Mouse (Mus musculus) adrenal gland, postnatal 0 days (tissue): ENCODE measurements around the gene Spryd4. TPM values are rescaled to one million over a fixed set of nuclear protein-coding genes. Genes with fewer than 3 reads are reported as not detected.

ENCODE experiments used
- polyA plus RNA-seq: library from polyadenylated mRNA; unstranded; fragments of >200 nt; fragmentation: Nextera tagmentation; extraction: Ambion mirVana; gene quantifications from 2 replicates; pipeline ENCODE4 v1.2.1, GENCODE M21; 2015

Gene Spryd4
- polyA plus RNA-seq = 23.9 and 27.8 TPM in 2 replicates

GRCm38 (mm10) chr10:128211390-128212108 lies at the start of gene Spryd4:
Gene Spryd4, minus strand, starts transcription at chr10:128211807.

GRCm38 (mm10) chr10:128253677-128254255 lies 42.2 kb upstream of the Spryd4 start, which contains the start of gene Apon:
Gene Apon, plus strand, starts transcription at chr10:128254096.

DNA sequence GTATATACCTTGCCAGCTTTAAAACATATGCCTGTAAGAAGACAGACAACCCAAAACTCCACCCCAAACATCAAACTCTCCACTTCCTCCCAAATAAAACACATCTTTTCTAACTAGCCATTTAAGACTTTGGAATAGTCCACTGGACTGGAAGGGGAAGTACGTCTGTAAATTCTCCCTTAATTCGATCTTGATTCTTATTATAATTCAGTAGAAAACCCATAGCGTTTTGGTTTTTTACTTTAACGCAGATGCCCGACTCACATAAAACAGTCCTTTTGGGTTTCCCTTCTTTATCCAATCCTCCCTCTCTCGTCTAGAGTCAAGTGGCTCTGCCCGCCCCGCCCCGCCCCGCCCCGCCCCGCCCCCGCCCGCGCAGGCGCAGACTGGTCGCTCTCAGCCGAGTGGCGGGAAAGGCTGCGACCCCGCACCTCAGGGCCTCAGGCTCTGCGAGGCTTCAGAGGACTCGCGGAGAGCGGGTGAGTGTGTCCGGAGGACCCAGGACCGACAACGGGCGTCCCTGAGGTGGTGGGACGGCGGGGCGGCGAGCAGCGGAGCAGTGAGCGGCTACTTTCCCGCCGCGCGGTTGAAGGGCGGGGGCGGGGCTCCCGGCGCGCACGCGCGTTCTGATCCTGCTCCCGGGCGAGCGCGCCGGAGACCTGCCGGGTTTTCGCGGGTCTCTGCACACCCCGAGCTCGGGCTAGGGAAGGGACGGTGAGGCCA lies 20.3 kb upstream of the Spryd4 start, which contains the start of gene Timeless:
Gene Timeless (plus strand): TSS at position 369 of the 723 bp plus-strand sequence.

GRCm38 (mm10) chr10:128225538-128225937 lies 13.9 kb upstream of the Spryd4 start, which contains the start of gene Mip:
Gene Mip, plus strand, starts transcription at chr10:128225838.

DNA sequence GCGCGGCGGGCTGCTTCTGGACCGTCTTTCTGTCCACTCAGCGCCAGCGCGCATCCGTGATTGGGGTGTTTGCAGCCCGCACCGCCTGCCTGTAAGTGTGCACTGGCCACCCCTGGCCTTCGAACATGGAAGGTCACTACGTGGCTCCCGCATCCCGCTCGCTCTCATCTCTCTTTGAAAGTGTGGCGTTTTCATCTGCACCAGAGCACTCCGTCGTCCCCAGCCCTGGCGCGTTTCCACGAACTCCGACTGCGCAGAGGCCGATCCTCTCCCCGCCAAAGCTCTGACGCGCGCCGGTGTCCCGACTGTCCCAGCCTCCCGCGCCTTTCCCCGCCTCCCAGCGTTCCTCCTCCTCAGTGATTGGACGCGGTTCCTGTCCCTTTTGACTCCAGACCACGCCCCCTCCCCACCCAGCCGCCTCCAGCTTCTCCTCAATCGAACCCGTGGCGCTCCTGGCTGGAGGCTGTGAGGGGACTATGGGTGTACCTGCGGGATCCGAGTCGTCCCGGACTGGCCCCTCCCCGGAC lies 17.5 kb downstream of the Spryd4 start, which contains the start of gene Gls2:
Gene Gls2 (plus strand): TSS at position 434 of the 527 bp plus-strand sequence.

GRCm38 (mm10) chr10:128179989-128180388 lies 31.6 kb downstream of the Spryd4 start, which contains the start of gene Rbms2:
Gene Rbms2, minus strand, starts transcription at chr10:128180297.

Other genes starting within 250 kb of the Spryd4 start
- gene Hsd17b6, start 204.2 kb downstream of the Spryd4 start, polyA plus RNA-seq = 0.28 and 1.3 TPM in 2 replicates
- gene Prim1, start 196.6 kb downstream of the Spryd4 start, polyA plus RNA-seq = 30.2 and 33.2 TPM in 2 replicates
- gene Naca, start 176.2 kb downstream of the Spryd4 start, polyA plus RNA-seq = 713 and 807 TPM in 2 replicates
- gene Ptges3, start 152.9 kb downstream of the Spryd4 start, polyA plus RNA-seq = 289 and 319 TPM in 2 replicates
- gene Atp5b, start 128.5 kb downstream of the Spryd4 start, polyA plus RNA-seq = 1,494 and 2,088 TPM in 2 replicates
- gene Baz2a, start 120.2 kb downstream of the Spryd4 start, polyA plus RNA-seq = 7.6 and 11.3 TPM in 2 replicates
- gene Rbms2, start 31.5 kb downstream of the Spryd4 start, polyA plus RNA-seq = 23.6 and 24.9 TPM in 2 replicates
- 2.2 and 2.7 TPM in 2 replicates for gene Gls2, start 17.4 kb downstream of the Spryd4 start, polyA plus RNA-seq
- not detected in 2 replicates for gene Mip, start 14.0 kb upstream of the Spryd4 start, polyA plus RNA-seq
- 14.5 and 19.1 TPM in 2 replicates for gene Timeless, start 20.3 kb upstream of the Spryd4 start, polyA plus RNA-seq
- 0.97 and 1.8 TPM in 2 replicates for gene Apon, start 42.3 kb upstream of the Spryd4 start, polyA plus RNA-seq
- 60.4 and 84.4 TPM in 2 replicates for gene Apof, start 56.9 kb upstream of the Spryd4 start, polyA plus RNA-seq
- 14.1 and 24.5 TPM in 2 replicates for gene Stat2, start 58.8 kb upstream of the Spryd4 start, polyA plus RNA-seq
- gene Il23a, start 86.9 kb upstream of the Spryd4 start, polyA plus RNA-seq = 0.14 and 0.21 TPM in 2 replicates
- gene Pan2, start 91.5 kb upstream of the Spryd4 start, polyA plus RNA-seq = 10.9 and 16.2 TPM in 2 replicates
- gene Cnpy2, start 110.7 kb upstream of the Spryd4 start, polyA plus RNA-seq = 400 and 428 TPM in 2 replicates
- gene Cs, start 125.9 kb upstream of the Spryd4 start, polyA plus RNA-seq = 71.7 and 98.5 TPM in 2 replicates
- 18.7 and 34.1 TPM in 2 replicates for gene Coq10a, start 157.2 kb upstream of the Spryd4 start, polyA plus RNA-seq
- gene Ankrd52, start 165.3 kb upstream of the Spryd4 start, polyA plus RNA-seq = 6.2 and 9.2 TPM in 2 replicates
- 1.5 and 1.7 TPM in 2 replicates for gene Slc39a5, start 189.4 kb upstream of the Spryd4 start, polyA plus RNA-seq
- 66.1 and 77.6 TPM in 2 replicates for gene Nabp2, start 199.7 kb upstream of the Spryd4 start, polyA plus RNA-seq
- gene Rnf41, start 199.8 kb upstream of the Spryd4 start, polyA plus RNA-seq = 28.0 and 29.6 TPM in 2 replicates
- gene Smarcc2, start 247.4 kb upstream of the Spryd4 start, polyA plus RNA-seq = 49.6 and 55.3 TPM in 2 replicates